Mouse (Mus musculus): ENCODE measurements around the gene Bphl.

Bphl gene

GRCm38 (mm10) chr13:34037172-34038055 lies at the start of gene Bphl:
Gene Bphl (plus strand): TSS chr13:34037597.
- DNase-seq (ENCODE audit: low spot score in 2 of 2), result peak; percentile 88 to 91

GRCm38 (mm10) chr13:33989625-33990024 lies 47.8 kb upstream of the Bphl start:
- DNase-seq (ENCODE audit: low spot score in 2 of 2), result no peak

GRCm38 (mm10) chr13:33995197-33995596 lies 42.2 kb upstream of the Bphl start:
- DNase-seq (ENCODE audit: low spot score in 2 of 2), result peak; percentile 39 to 53

GRCm38 (mm10) chr13:34002058-34003006 lies 35.1 kb upstream of the Bphl start, which contains the start of the genes Ripk1 and Serpinb6a:
Gene Ripk1 (plus strand): TSS chr13:34002363.
Gene Serpinb6a (minus strand): TSS chr13:34002794.
- DNase-seq (ENCODE audit: low spot score in 2 of 2), result peak; percentile 84 to 91

GRCm38 (mm10) chr13:34003058-34003457 lies 34.3 kb upstream of the Bphl start:
- DNase-seq (ENCODE audit: low spot score in 2 of 2), result no peak

GRCm38 (mm10) chr13:34007234-34007633 lies 30.2 kb upstream of the Bphl start:
- DNase-seq (ENCODE audit: low spot score in 2 of 2), result no peak

- no peak for DNase-seq (ENCODE audit: low spot score in 2 of 2)
These were observed 20.3 kb upstream of the Bphl start for GRCm38 (mm10) chr13:34016927-34017569.

- no peak for DNase-seq (ENCODE audit: low spot score in 2 of 2)
These were observed 18.9 kb upstream of the Bphl start for GRCm38 (mm10) chr13:34018521-34018920.

GRCm38 (mm10) chr13:34021998-34022397 lies 15.4 kb upstream of the Bphl start:
- no peak for DNase-seq (ENCODE audit: low spot score in 2 of 2)

- no peak for DNase-seq (ENCODE audit: low spot score in 2 of 2)
These were observed 5.4 kb upstream of the Bphl start for GRCm38 (mm10) chr13:34032041-34032440.

GRCm38 (mm10) chr13:34035424-34035823 lies 2.0 kb upstream of the Bphl start:
- no peak for DNase-seq (ENCODE audit: low spot score in 2 of 2)

- no peak for DNase-seq (ENCODE audit: low spot score in 2 of 2)
These were observed 671 bp upstream of the Bphl start for GRCm38 (mm10) chr13:34036726-34037125.

- no peak for DNase-seq (ENCODE audit: low spot score in 2 of 2)
These were observed 647 bp downstream of the Bphl start for GRCm38 (mm10) chr13:34038056-34038432.

GRCm38 (mm10) chr13:34038901-34039341 lies 1.5 kb downstream of the Bphl start:
- DNase-seq (ENCODE audit: low spot score in 2 of 2), result no peak

GRCm38 (mm10) chr13:34040091-34040490 lies 2.7 kb downstream of the Bphl start:
- DNase-seq (ENCODE audit: low spot score in 2 of 2), result no peak

- no peak for DNase-seq (ENCODE audit: low spot score in 2 of 2)
These were observed 6.5 kb downstream of the Bphl start for GRCm38 (mm10) chr13:34043716-34044393.

GRCm38 (mm10) chr13:34045511-34046249 lies 8.3 kb downstream of the Bphl start:
- DNase-seq (ENCODE audit: low spot score in 2 of 2), result no peak

GRCm38 (mm10) chr13:34046421-34047012 lies 9.1 kb downstream of the Bphl start:
- peak; percentile 38 to 72 for DNase-seq (ENCODE audit: low spot score in 2 of 2)

- DNase-seq (ENCODE audit: low spot score in 2 of 2), result no peak
These were observed 10.1 kb downstream of the Bphl start for GRCm38 (mm10) chr13:34047526-34047925.

GRCm38 (mm10) chr13:34050479-34050878 lies 13.1 kb downstream of the Bphl start:
- no peak for DNase-seq (ENCODE audit: low spot score in 2 of 2)

Measured in urinary bladder, adult 18-20 months (tissue).